Mouse (Mus musculus) midbrain, postnatal 0 days (tissue): Measurements from ENCODE around the gene Rcan2. TPM values are rescaled to one million over a fixed set of nuclear protein-coding genes. Genes with fewer than 3 reads are reported as not detected.

ENCODE experiments used
- ATAC-seq: fragments of 200-750 bp; cut with Nextera tagmentation; 2 replicates; pipeline ENCODE4 v1.8.0; 2017; ENCODE audit warnings: moderate number of reproducible peaks, mild to moderate bottlenecking, moderate TSS enrichment, moderate library complexity; ENCODE audit not compliant: low FRiP score
- DNase-seq: peaks from one replicate; pipeline ENCODE4 v3.0.0-alpha.2; 2015; ENCODE audit warnings: low spot score
- H3K27ac ChIP-seq: fragments of 300-500 bp; sonication (generic); 2 replicates; pipeline ENCODE4 v1.5.1; 2014; ENCODE audit warnings: low read depth, mild to moderate bottlenecking, low read length, mixed read lengths
- H3K27me3 ChIP-seq: fragments of 300-500 bp; sonication (generic); 2 replicates; pipeline ENCODE4 v1.6.1; 2014; ENCODE audit warnings: low read length, control low read depth, mixed read lengths; ENCODE audit not compliant: insufficient read depth
- H3K36me3 ChIP-seq: fragments of 300-500 bp; sonication (generic); 2 replicates; pipeline ENCODE4 v1.6.1; 2014; ENCODE audit warnings: low read length, control low read depth, mixed read lengths; ENCODE audit not compliant: insufficient read depth
- H3K4me1 ChIP-seq: fragments of 300-500 bp; sonication (generic); 2 replicates; pipeline ENCODE4 v1.6.1; 2014; ENCODE audit warnings: mild to moderate bottlenecking, control low read depth, antibody characterized with exemption, low read length, mixed read lengths; ENCODE audit not compliant: insufficient read depth
- H3K4me2 ChIP-seq: fragments of 300-500 bp; sonication (generic); 2 replicates; pipeline ENCODE4 v1.6.1; 2014; ENCODE audit warnings: low read depth, mild to moderate bottlenecking, low read length, mixed read lengths; ENCODE audit not compliant: poor library complexity, severe bottlenecking
- H3K4me3 ChIP-seq: fragments of 300-500 bp; sonication (generic); 2 replicates; pipeline ENCODE4 v1.5.1; 2014; ENCODE audit warnings: low read depth, mild to moderate bottlenecking, low read length, moderate library complexity
- H3K9ac ChIP-seq: fragments of 300-500 bp; sonication (generic); replicated peaks from 2 replicates; pipeline ENCODE4 v1.6.1; 2014; ENCODE audit warnings: mild to moderate bottlenecking, low read length, moderate library complexity, mixed read lengths; ENCODE audit not compliant: poor library complexity, severe bottlenecking
- H3K9me3 ChIP-seq: fragments of 300-500 bp; sonication (generic); 2 replicates; pipeline ENCODE4 v1.6.1; 2016; ENCODE audit warnings: low read length, control low read depth
- CTCF ChIP-seq: IDR thresholded peaks from 2 replicates; pipeline ENCODE4 v1.5.1; 2016; ENCODE audit warnings: antibody characterized with exemption, mild to moderate bottlenecking
- WGBS: fragments of 180-500 bp; shearing (Covaris S2); extraction: QIAGEN DNeasy Blood & Tissue Kit; methylation state at CpG from one replicate; pipeline ENCODE4 v1.1.7; 2014; 5-methylcytosine and 5-hydroxymethylcytosine counted together
- polyA plus RNA-seq: library from polyadenylated mRNA; unstranded; fragments of >200 nt; fragmentation: Nextera tagmentation; extraction: Ambion mirVana; gene quantifications from 2 replicates; pipeline ENCODE4 v1.2.1, GENCODE M21; 2015
- total RNA-seq: library from RNA; depleted of rRNA; stranded (reverse); fragments of >200 nt; gene quantifications from 2 replicates; pipeline ENCODE4 v1.2.3, GENCODE M21; 2014

Rcan2 gene
- total and polyA plus RNA-seq, 2 experiments from 2014 or later, result 96.7 to 136 TPM

- WGBS, result 77% methylated on average over 4 of the region's 4 CpGs
- DNase-seq (no peak), ATAC-seq (no peak)
- H3K4me3 ChIP-seq, result no peak overlapping the region
- no peak overlapping the region for H3K9ac ChIP-seq
- no peak for TF ChIP-seq CTCF
- H3K9me3 ChIP-seq, result no peaks in the 10 kb centered on the region
- no peaks in the 10 kb centered on the region for H3K36me3 ChIP-seq
- no peak overlapping the region for H3K4me2 ChIP-seq
- H3K4me1 ChIP-seq, result no peaks in the 10 kb centered on the region
- no peak overlapping the region for H3K27ac ChIP-seq
- H3K27me3 ChIP-seq, result no peaks in the 10 kb centered on the region
These were observed 54.9 kb downstream of the Rcan2 start for GRCm38 (mm10) chr17:43856081-43856480.

DNA sequence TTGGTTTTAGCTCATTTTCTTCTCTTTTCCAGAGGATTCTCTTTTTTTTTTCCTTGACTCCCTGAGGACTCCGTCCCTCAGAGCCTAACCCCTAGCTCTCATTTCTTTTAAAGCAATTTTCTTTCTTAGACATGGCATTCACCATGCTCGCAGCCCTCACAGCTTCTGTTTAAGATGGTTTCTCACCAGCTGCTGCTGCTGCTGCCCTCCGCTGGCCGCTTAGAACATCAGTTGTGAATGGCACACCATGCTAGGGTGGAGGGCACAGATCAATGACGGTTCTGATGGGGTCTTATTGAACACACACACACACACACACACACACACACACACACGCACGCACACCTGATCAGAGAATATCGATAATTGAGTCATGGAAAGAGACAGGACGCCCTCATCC, 67.7 kb downstream of the Rcan2 start:
- TF ChIP-seq CTCF, result peak; percentile 67
- no peak overlapping the region for H3K9ac ChIP-seq
- ATAC-seq (no peak), DNase-seq (peak; percentile 31)
- no peak overlapping the region for H3K4me3 ChIP-seq
- no peaks in the 10 kb centered on the region for H3K4me1 ChIP-seq
- H3K9me3 ChIP-seq, result no peaks in the 10 kb centered on the region
- WGBS, result 89% methylated on average over 9 of the region's 9 CpGs
- H3K27ac ChIP-seq, result no peak overlapping the region
- H3K4me2 ChIP-seq, result no peak overlapping the region
- H3K36me3 ChIP-seq, result no peaks in the 10 kb centered on the region
- no peaks in the 10 kb centered on the region for H3K27me3 ChIP-seq

DNA sequence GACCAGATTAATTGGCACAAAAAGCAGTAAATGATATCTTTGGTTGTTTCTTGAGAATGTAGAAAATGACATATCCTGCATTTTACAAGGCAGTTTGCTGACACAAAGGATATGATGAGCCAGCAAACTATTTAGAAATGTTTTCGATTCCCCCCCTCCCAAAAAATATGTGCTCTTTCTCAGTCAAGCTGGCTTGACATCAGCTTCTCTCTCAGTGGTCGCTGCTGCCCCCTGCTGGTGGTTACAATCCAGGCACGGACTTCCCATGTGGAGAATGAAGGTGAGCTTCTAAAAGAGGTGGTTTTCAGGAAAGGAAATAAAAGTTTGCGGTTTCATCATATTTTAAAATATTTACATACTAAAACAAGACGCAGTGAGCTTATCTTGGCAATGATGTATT, 68.5 kb downstream of the Rcan2 start:
- Histone ChIP-seq H3K27me3 (no peaks in the 10 kb centered on the region), H3K4me2 (no peak overlapping the region), H3K4me3 (no peak overlapping the region), H3K4me1 (no peaks in the 10 kb centered on the region), H3K9me3 (no peaks in the 10 kb centered on the region), H3K27ac (no peak overlapping the region), H3K9ac (no peak overlapping the region), H3K36me3 (no peaks in the 10 kb centered on the region)
- WGBS, result 21% methylated on average over 5 of the region's 5 CpGs
- peak; percentile 97 for TF ChIP-seq CTCF
- DNase-seq (peak; percentile 63), ATAC-seq (0 out of 2 replicates have a peak, but pooled peaks have one; percentile 44)

GRCm38 (mm10) chr17:43874417-43874816, 73.3 kb downstream of the Rcan2 start:
- Histone ChIP-seq H3K4me2 (no peak overlapping the region), H3K9ac (no peak overlapping the region), H3K4me1 (no peaks in the 10 kb centered on the region), H3K4me3 (no peak overlapping the region), H3K27ac (no peak overlapping the region), H3K36me3 (no peaks in the 10 kb centered on the region), H3K27me3 (no peaks in the 10 kb centered on the region), H3K9me3 (no peaks in the 10 kb centered on the region)
- ATAC-seq (no peak), DNase-seq (no peak)
- no peak for TF ChIP-seq CTCF
- 85% methylated on average over 5 of the region's 5 CpGs for WGBS

- H3K27ac ChIP-seq, result no peak overlapping the region
- no peaks in the 10 kb centered on the region for H3K4me1 ChIP-seq
- ATAC-seq (no peak), DNase-seq (no peak)
- H3K36me3 ChIP-seq, result no peaks in the 10 kb centered on the region
- H3K4me3 ChIP-seq, result no peak overlapping the region
- H3K27me3 ChIP-seq, result no peaks in the 10 kb centered on the region
- H3K9ac ChIP-seq, result no peak overlapping the region
- H3K4me2 ChIP-seq, result no peak overlapping the region
- TF ChIP-seq CTCF, result no peak
- WGBS, result 55% methylated on average over 2 of the region's 2 CpGs
- no peaks in the 10 kb centered on the region for H3K9me3 ChIP-seq
These were observed 76.3 kb downstream of the Rcan2 start for GRCm38 (mm10) chr17:43877425-43877824.

DNA sequence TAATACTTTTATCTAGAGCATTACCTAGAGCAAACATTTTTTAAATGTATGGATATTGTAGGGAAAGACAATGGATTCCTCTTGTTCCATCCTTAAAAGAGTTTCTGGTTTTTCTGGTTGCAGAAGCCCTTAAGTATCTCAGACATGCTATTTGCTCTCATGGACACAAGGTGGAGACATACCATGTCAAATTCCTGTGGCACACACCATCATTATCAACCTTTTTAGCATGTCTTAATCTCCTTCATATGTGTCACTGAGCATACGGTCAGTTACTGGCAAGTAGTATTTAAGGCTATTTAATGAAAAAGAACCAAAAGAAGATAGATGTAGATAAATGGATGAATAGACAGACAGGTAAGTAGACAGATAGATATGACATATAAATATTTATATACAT, 81.9 kb downstream of the Rcan2 start:
- Histone ChIP-seq H3K4me1 (no peaks in the 10 kb centered on the region), H3K9ac (no peak overlapping the region), H3K27me3 (no peaks in the 10 kb centered on the region), H3K27ac (no peak overlapping the region), H3K9me3 (no peaks in the 10 kb centered on the region), H3K36me3 (no peaks in the 10 kb centered on the region), H3K4me3 (no peak overlapping the region), H3K4me2 (no peak overlapping the region)
- 6% methylated on average over 1 of the region's 1 CpGs for WGBS
- TF ChIP-seq CTCF, result peak; percentile 96
- DNase-seq (peak; percentile 80), ATAC-seq (no peak; the same call in 1 of the 2 replicates)
